Mouse (Mus musculus) C2C12 (cell line): ENCODE data around the gene Nob1. TPM values are rescaled to one million over a fixed set of nuclear protein-coding genes. Genes with fewer than 3 reads are reported as not detected.

Source experiments
- H3K27me3 ChIP-seq: one replicate; pipeline ENCODE4 v1.6.1; 2011; ENCODE audit not compliant: control insufficient read depth, insufficient read depth, insufficient read length
- H3K36me3 ChIP-seq: one replicate; pipeline ENCODE4 v1.6.1; 2011; ENCODE audit not compliant: control insufficient read depth, insufficient read depth
- H3K4me3 ChIP-seq: one replicate; pipeline ENCODE4 v1.5.1; 2011; ENCODE audit warnings: mild to moderate bottlenecking, control low read depth; ENCODE audit not compliant: poor library complexity, insufficient read depth, severe bottlenecking
- H3K79me2 ChIP-seq: one replicate; pipeline ENCODE4 v1.6.1; 2011; ENCODE audit not compliant: control insufficient read depth, insufficient read depth
- H3K79me3 ChIP-seq: one replicate; pipeline ENCODE4 v1.6.1; 2011; ENCODE audit warnings: low read depth, control low read depth
- H3ac ChIP-seq: one replicate; pipeline ENCODE3; 2011; ENCODE audit warnings: low read depth; ENCODE audit not compliant: control insufficient read depth, insufficient read length
- CEBPB ChIP-seq: IDR thresholded peaks from one replicate; pipeline ENCODE4 v1.6.1; 2011; ENCODE audit warnings: low read depth, mild to moderate bottlenecking, control low read depth, moderate library complexity
- CTCF ChIP-seq: IDR thresholded peaks from one replicate; pipeline ENCODE4 v1.5.1; 2011; ENCODE audit not compliant: control insufficient read depth, insufficient read depth, insufficient read length
- FOSL1 ChIP-seq: IDR thresholded peaks from one replicate; pipeline ENCODE4 v1.8.0; 2011; ENCODE audit warnings: mild to moderate bottlenecking, low read length; ENCODE audit not compliant: poor library complexity, insufficient read depth, severe bottlenecking
- MAX ChIP-seq: IDR thresholded peaks from one replicate; pipeline ENCODE4 v1.6.1; 2011; ENCODE audit warnings: mild to moderate bottlenecking, control low read depth
- MYOD1 ChIP-seq: IDR thresholded peaks from one replicate; pipeline ENCODE4 v1.6.1; 2011; ENCODE audit warnings: low read depth; ENCODE audit not compliant: control insufficient read depth, insufficient read length
- MYOG ChIP-seq: IDR thresholded peaks from one replicate; pipeline ENCODE4 v1.6.1; 2011; ENCODE audit not compliant: control insufficient read depth, insufficient read length; ENCODE audit errors: extremely low read depth
- USF1 ChIP-seq: IDR thresholded peaks from one replicate; pipeline ENCODE4 v1.6.1; 2011; ENCODE audit warnings: low read depth, mild to moderate bottlenecking, control low read depth, moderate library complexity
- polyA plus RNA-seq: library from polyadenylated mRNA; unstranded; fragments of >200 nt; fragmentation: generic; extraction: Trizol; gene quantifications from one replicate; pipeline ENCODE4 v1.2.1, GENCODE M21; 2012; ENCODE audit warnings: missing spikeins

Nob1 gene
- polyA plus RNA-seq, 1 experiment, result 94.5 TPM

- H3K27me3 ChIP-seq, result no peaks in the 10 kb centered on the region
- peaks cover 8% of the 10 kb centered on the region for H3K79me2 ChIP-seq
- H3K79me3 ChIP-seq, result peaks cover 1% of the 10 kb centered on the region
- H3ac ChIP-seq, result no peak overlapping the region
- TF ChIP-seq MYOD1, result no peak
- no peak for TF ChIP-seq CEBPB
- TF ChIP-seq MAX, result no peak
- no peak for TF ChIP-seq CTCF
- no peak for TF ChIP-seq FOSL1
- TF ChIP-seq MYOG, result no peak
- no peak for TF ChIP-seq USF1
- no peak overlapping the region for H3K4me3 ChIP-seq
- peaks cover 3% of the 10 kb centered on the region for H3K36me3 ChIP-seq
Observed at GRCm38 (mm10) chr8:107453386-107453785, 28.5 kb upstream of the Nob1 start.

- TF ChIP-seq MYOD1 (no peak), CEBPB (no peak), FOSL1 (no peak), CTCF (no peak), MAX (no peak), MYOG (no peak), USF1 (no peak)
- H3ac ChIP-seq, result no peak overlapping the region
- no peaks in the 10 kb centered on the region for H3K27me3 ChIP-seq
- no peaks in the 10 kb centered on the region for H3K36me3 ChIP-seq
- H3K79me2 ChIP-seq, result peaks cover 8% of the 10 kb centered on the region
- H3K4me3 ChIP-seq, result no peak overlapping the region
- peaks cover 1% of the 10 kb centered on the region for H3K79me3 ChIP-seq
Observed at GRCm38 (mm10) chr8:107451414-107452066, 26.7 kb upstream of the Nob1 start.

- Histone ChIP-seq H3K79me2 (peaks cover 11% of the 10 kb centered on the region), H3K36me3 (no peaks in the 10 kb centered on the region), H3K27me3 (no peaks in the 10 kb centered on the region), H3K4me3 (no peak overlapping the region), H3K79me3 (peaks cover 1% of the 10 kb centered on the region), H3ac (no peak overlapping the region)
- TF ChIP-seq MYOG (no peak), FOSL1 (no peak), MAX (no peak), CEBPB (no peak), MYOD1 (no peak), CTCF (no peak), USF1 (no peak)
Observed at GRCm38 (mm10) chr8:107449655-107450054, 24.8 kb upstream of the Nob1 start.

DNA sequence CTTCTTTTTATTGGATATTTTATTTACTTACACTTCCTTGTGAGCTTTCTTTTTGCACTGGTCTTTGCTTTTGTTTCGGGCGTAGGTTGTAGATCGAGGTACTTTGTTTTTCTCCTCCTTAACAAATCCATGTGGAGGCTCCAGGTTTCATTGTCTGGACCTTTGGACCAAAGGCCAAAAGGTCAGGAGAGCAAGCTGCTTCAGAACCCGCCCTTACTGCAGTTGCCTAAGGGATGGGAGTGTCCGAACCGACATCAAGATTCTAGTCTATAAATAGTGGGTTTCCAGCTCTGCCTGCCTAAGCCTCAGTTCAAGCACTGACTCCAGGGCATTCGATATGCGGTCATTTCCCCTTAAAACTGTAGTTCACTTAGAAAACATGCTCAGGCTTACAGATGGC, 24.3 kb upstream of the Nob1 start:
- no peak for TF ChIP-seq FOSL1
- no peak for TF ChIP-seq MAX
- no peak for TF ChIP-seq MYOG
- TF ChIP-seq USF1, result no peak
- no peak for TF ChIP-seq CEBPB
- no peak for TF ChIP-seq CTCF
- TF ChIP-seq MYOD1, result no peak
- Histone ChIP-seq H3K79me3 (peaks cover 1% of the 10 kb centered on the region), H3ac (no peak overlapping the region), H3K79me2 (peaks cover 15% of the 10 kb centered on the region), H3K4me3 (no peak overlapping the region), H3K27me3 (no peaks in the 10 kb centered on the region), H3K36me3 (no peaks in the 10 kb centered on the region)

GRCm38 (mm10) chr8:107448382-107448889, 23.6 kb upstream of the Nob1 start:
- Histone ChIP-seq H3K36me3 (no peaks in the 10 kb centered on the region), H3K4me3 (no peak overlapping the region), H3K27me3 (no peaks in the 10 kb centered on the region), H3ac (no peak overlapping the region), H3K79me2 (peaks cover 15% of the 10 kb centered on the region), H3K79me3 (peaks cover 1% of the 10 kb centered on the region)
- TF ChIP-seq CEBPB (no peak), MYOD1 (no peak), MAX (no peak), FOSL1 (no peak), MYOG (no peak), CTCF (no peak), USF1 (no peak)
